Mouse (Mus musculus) cerebellum, adult (tissue): ENCODE data around the gene Fpgs.
A peak's percentile ranks its signal among the peaks of the same experiment; 100 is the strongest.

Experiments
- ATAC-seq: cut with Nextera tagmentation; 2 replicates; pipeline ENCODE4 v1.9.2; 2017; ENCODE audit warnings: mild to moderate bottlenecking, moderate library complexity, mixed read lengths; ENCODE audit not compliant: insufficient number of reproducible peaks, low FRiP score, low TSS enrichment

Gene Fpgs

DNA sequence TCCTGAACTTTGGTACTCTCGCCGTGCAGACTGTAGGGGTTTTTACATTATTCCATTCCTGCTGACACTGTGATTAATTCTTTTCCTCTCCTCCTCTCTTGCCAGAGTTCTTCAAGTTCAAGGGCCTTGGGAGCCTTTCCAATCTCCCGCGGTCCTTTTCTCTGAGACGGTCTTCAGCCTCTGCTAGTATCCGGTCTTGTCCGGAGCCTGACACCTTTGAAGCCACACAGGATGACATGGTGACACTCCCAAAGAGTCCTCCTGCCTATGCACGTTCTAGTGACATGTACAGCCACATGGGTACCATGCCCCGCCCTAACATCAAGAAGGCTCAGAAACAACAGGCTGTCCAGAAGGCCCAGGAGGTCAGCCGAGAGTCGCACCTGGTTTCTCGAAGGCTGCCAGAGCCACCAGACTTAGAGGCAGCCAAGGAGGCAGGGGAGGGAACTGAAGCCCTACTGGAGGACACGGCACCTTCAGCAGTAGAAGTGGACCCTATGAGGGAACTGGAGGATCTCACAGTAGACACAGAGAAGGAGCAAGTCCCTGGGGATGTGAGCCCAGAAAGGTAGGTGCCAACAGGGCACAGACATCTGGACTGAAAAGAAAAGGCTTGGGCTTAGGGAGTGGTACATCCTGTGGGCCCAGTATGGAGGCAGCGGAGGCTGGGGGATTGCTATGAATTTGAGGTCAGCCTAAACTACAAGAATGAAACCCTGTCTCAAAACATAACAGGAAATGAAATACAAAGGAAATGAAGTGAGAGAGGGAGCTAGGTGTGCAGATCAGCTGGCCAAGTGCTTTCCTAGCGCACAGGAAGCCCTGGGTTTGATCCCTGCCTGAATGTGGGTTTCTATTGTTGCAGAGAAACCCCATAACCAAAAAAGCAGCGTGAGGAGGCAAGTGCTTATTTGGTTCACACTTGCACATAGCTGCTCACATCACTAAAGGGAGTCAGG, 21.2 kb upstream of the Fpgs start:
- no peak for ATAC-seq

DNA sequence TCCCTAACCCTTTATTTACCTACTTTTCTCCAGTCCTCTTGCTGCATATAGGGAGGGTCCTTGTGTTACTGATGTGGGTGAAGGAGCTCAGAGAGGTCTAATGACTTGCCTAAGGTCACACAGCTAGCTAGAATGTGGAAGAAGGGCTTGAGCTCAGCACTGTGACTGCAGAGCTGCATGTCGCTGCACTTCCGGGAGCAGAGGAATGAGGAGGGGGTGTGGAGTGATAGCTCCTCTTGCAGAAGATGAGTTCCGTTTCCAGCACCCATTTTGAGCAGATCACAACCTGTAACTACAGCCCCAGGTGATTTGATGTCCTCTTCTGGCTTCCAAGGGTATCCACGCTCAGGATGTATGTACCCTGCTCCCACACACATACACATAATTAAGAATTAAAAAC, 20.2 kb upstream of the Fpgs start:
- ATAC-seq = no peak

DNA sequence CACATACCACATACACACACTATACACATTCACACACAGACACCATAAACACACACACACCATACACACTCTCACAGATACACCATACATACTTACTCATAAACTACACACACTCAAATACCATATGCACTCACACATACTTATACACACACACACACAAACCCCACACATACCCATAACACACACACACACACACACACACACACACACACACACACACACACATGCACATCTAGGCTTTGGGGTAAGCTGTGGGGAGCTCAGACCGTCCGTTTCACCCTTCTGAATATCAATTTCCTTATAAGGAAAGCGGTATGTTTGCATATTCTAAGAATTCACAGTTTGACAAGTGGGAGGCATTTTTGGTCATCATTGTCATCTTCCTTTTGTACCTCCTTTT, 18.6 kb upstream of the Fpgs start:
- ATAC-seq = no peak

DNA sequence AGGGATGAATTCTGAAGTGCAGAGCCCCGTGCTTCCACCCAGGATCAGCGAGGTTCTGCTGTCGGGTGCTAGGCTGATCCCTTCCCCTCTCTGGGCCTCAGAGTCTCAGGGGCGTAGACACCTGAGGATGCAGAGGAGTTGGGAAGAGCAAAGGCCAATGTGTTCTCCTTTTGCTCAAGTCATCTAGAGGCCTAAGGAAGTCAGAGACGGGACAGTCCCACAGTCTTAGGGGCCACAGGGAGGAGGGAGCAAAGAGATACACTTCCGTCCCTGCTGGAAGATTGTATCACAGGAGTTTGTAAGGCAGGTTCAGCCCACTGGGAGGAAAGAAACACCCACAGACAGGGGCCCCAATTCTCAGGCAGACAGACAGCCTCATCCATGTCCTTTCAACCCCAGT, 18.1 kb upstream of the Fpgs start:
- ATAC-seq = no peak

DNA sequence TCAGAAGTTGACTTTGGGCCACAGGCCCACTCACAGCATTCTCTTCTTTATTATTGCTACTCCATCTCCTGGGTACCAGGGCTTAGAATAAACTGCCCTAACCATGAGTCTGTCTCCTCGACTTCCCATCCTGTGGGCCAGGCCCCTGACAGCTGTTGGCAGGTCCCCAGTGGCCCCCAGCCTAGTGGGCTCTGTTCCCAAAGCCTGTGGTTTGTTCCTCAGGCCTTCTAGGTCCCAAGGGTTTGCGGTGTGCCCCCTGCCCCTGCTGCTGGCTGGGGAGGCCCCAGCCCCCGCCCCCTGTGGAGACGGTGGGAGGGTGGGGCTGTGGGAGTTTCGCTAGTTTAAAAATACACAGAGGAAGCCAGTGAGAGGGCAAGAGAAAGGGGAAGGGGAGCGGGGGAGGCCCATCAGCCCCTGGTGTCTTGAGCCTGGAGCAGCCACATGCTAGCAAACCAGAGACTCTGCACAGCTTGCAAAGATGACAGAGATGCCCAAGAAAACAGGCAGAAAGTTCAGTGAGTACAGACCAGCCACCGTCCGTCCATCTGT, 16.8 kb upstream of the Fpgs start, which contains the start of gene Sh2d3c:
Gene Sh2d3c, plus strand, starts transcription at position 375 of the 549 bp plus-strand sequence.
- ATAC-seq = no peak

DNA sequence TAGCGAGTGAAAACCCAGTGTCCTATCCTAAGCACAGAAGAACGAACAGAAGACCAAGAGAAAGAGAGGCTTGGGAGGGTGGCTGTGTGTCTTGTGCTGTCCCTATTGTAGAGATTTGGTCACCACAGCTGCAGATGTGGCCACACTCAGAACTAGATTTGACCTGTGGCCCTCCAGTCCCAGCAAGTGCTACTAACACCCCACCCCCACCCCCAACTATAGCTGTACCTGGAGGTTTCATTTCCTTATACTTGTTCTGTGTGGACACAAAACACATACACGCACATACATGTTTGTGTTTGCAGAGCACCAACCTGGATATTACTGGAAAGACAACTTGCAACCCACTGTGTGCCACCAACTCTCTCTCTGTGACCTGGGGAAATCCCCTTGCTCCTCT, 16.1 kb upstream of the Fpgs start:
- no peak for ATAC-seq

DNA sequence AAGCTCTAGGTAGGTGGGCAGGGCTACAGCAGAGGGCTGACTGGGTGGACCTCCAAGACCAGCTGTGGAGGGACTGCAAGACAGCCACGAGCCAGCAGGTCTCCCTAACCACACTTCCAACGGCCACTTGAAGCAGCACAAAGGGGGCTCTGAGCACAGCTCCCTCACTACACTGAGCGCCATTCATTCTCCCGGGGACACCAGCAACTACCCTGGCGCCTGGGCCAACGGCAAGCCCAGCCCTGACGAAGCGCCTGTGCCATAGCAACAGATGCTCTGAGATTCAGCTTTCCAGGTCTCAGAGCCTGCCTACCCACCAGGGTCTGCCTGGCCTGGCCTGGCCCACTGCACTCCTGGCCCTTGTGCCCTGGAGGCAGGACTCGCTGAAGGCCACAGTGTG, 14.8 kb upstream of the Fpgs start:
- ATAC-seq = no peak

DNA sequence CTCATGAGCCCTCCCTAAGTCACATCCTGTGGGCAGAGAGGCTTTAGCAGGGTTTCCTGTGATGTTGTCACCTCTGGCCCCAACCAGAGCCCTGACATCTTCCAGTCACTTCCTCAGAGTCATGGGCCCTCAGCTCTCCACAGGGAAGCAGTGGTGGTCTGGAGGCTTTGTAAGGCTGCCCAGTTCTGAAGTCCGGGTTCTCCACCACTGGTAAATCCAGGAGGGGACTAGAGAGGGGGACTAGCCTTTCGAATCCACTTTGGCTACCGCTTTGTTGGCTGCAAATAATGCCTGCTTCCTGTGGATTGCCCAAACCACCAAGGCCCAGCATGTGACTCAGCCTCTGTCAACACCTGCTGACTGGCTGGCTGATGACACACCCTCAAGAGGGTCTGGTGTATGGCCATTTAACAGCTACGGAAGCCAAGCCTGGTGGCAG, 11.1 kb upstream of the Fpgs start:
- no peak for ATAC-seq

DNA sequence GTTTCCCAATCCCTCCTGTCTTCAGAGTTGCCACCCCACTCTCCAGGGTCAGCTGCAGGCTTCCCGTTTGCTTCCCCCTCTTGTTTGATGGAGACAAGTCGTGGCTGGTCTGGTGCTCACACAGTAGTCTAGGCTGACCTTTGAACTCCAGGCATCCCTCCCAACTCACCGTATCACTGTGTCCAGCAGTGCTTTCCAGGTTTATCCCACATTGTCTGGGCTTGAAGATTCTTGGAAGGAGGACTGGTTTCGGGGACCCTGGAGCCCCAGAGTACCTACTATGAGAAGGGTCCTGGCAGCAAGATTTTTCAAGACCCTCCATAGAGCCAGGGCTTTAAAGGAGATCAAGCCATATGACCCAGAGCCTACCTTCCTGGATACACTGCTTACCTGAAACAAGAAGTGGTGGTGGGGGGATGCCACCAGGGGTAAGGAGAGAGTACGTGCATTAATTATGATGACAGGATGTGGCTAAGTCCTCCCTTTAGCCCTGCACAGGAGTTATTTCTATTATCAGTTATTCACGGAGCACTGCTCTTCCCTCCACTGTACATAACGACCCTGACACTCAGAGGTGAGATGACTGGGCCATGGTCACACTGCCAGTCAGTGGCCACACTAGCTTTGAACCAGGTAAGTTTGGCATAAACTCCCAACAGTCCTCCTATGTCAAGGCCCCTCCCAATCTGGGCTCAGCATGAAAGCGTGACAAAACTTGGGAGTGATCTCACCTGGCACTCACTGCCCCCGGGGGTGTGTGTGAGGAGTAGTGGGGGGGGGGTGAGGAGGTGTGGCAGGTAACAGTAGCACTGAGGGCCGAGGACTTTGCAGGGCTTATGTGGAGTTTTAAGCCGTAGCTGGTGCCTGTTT, 10.4 kb upstream of the Fpgs start:
- no peak for ATAC-seq

DNA sequence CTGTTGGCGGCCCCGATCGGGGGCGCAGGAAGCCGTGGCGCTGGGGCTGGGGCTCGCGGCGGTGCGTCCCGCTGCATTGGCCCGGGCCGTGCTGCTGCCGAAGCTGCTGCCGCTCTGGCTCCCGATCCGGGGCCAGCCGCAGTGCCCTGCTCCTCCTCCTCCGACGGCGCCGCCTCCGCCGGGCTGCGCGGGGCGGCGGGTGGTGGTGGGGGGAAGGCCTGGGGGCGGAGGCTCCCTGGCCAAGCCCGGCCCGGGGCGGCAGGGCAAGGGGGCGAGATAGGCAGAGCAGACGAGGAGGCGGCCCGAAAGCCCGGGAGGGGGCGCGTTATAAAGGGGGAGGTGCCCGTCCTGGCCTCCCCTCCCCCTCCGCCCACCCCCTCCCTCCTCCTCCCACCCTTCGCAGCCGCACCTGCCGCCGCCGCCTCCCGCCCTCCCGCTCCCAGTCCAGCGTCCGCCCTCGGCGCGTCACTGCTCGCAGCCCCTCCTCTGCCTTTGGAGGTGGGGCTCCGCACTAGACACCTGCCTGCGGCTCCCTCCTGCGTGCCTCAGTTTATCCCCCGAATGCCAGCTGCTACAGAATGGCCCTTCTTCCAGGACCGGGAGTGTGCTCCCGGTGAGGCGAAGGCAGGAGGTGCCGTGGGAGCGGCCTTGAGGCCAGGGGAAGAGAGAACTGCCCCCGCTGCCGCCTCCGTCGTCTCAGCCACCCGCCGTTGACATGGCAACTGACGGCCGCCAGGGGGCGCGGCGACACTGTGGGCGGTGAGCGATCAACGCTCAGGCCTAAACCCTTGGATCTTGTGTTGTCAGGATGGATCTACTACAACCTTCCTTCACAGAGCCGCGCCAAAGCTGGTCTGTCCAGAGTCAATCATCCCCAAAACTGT, 9.2 kb upstream of the Fpgs start, which contains the start of gene Cdk9:
Gene Cdk9, minus strand, starts transcription at position 143 of the 884 bp plus-strand sequence.
- peak; percentile 72 for ATAC-seq

DNA sequence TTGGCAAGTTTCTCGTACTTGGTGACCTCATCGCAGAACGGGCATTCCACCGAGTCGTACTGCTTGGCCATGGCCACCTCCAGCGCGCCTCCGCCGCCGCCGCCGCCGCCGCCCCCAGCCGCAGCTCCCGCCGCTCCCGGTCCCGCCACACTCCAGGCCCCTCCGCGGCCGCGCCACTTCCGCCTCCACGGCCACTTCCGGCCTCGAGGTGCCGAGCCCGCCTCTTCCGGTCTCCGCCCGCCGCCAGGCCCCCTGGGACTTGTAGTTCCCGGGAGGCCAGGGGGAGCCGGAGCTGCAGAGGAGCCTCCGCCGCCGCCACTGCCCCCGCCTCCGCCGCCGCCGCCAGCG, 8.6 kb upstream of the Fpgs start:
- peak; percentile 79 for ATAC-seq

DNA sequence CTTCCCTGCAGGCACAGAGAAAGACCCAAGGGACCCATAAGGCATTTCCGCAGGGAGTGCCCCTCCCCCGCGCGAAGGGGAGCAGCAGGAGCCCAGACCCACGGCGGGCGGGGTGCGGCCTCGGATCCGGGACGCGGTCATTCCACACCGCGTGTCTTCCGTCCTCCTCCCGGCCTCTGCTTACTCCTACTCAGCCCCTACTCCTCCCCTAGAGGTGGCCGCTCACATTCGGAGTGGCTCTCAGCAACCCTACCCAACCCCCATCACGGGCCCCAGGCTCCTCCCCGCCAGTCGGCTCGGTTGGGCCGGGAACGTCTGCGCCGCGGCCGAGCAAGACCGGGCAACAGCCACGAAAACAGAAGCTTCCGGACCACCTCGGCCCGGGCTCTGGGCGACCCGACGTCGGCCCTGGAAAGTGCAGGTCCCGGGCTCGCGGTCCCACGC, 8.2 kb upstream of the Fpgs start:
- ATAC-seq = 0 out of 2 replicates have a peak, but pooled peaks have one; percentile 11

DNA sequence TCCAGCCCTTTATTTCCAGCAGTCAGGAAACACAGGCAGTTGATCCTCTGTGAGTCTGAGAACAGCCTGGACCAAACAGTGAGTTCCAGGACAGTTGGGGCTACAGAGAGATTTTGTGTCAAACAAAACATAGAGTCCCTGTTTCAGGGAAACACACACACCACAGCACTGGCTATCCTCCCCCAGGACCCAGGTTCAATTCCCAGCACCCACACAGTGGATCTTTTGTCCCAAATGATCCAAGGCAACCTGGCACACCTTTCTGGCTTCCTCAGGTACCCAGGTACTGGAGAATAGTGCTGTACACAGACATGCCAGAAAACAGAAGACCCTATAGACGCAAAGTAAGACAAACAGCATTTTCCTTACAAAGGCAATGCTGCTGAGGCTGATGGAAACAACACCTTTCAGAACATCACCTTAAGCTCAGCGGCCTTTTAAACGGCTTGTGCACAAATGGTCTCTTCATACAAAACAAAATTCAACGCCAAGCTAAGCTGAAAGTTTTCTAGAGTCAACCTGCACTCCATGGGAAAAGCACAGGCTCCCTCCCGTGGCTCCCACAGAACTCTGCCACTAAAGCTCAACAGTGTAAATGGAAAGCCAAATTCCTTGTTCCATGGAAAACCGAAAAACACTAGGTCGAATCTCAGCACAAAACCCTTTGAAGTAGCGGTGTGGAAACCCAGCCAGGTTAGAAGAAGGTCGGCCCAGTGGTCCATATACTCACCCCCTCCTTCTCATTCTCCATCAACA, 7.5 kb upstream of the Fpgs start:
- no peak for ATAC-seq

DNA sequence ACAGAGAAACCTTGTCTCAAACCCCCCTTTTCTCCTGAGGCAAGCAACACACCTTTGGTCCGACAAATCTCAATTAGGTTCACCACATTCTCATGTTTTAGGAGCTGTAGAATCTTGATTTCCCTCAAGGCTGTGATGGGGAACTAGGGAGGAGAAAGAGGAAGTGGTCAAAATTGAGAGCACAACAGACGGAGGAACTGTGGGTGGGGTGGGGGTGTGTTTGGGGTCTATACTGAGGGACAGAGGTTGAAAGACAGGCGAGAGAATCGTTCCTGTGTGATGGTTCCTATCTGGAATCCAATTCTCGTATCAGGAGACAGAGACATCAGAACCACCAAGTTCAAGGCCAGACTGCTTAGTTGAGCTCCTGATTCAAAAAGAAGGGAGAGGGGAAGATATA, 6.5 kb upstream of the Fpgs start:
- no peak for ATAC-seq

DNA sequence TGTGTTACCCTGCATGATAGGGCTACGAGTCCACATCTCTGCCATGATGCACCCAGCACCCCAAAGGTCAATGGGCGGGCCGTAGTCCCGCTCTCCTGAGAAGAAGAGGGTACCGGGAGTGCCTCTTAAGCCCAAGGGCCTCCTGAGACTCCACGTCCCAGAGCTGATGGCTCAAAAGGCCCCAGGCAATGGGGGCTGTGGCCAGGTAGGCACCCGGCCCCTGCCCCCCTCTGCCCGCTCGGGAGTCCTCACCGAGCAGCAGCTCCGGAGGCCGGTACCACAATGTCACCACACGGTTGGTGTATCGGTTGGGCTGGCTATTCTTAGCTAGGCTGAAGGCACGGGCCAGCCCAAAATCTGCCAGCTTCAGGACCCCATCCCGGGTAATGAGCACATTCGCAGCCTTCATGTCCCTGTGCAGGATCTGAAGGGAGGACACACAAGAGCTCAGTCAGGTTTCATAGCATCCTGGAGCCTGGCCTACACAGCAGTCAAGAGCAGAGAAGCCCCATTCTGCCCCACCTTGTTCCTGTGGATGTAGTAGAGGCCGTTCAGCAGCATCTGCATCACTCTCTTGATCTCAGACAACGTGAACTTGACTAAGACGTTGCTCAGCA, 5.7 kb upstream of the Fpgs start:
- no peak for ATAC-seq

DNA sequence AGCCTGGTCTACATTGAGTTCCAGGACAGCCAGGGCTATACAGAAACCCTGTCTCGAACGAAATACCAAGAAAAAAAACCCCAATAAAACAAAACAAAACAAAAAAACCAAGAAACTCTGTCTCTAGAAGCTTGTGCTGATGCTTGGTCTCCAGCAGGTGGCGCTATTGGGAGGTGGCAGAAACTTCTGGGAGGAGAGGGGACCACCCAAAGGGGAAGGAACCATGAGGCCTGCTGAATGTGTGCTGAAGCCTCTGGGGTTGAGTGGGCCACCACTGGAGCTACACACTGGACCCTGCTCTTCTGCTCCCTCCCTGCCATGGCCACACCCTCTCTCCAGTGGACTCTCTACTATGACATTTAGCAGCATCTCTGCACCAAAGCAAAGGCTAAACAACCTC, 4.7 kb upstream of the Fpgs start:
- ATAC-seq = no peak

DNA sequence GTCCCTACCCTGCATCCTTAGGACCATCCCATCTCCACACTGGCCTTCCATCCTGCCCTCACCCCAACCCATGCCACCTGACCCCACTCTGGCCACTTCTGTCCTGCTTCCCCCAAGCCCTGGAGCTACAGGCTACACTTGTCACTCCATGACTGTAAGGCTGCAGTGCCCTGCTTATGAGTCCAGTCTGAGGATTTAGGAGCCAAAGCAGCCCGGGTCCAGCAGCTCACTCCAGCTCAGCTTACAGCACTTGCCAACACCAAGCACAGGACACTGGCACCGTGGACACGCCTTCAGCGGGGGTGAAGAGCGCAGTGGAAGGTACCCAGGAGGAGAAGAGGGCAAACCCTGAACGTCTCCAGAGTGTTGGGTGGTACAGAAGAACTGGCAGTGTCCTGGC, 3.0 kb upstream of the Fpgs start:
- no peak for ATAC-seq

DNA sequence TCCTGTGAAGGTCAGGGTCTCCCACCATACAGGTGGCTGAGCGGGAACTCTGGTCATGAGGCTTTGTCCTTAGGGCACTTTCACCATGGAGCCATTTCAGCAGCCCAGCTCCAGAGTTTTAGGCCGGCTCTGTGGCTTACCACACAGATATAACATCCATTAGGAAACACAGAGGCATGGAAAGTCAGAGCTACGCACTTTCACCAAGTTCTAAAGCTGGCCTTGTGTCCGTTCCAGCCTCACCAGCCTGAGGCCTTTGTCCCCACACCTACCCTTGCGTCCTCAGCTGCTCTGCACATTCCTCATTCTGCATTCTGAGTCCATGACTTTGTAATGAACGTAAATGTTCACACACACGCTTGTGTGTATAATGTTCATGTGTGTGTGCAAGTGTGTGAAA, 1.1 kb upstream of the Fpgs start:
- ATAC-seq = no peak

DNA sequence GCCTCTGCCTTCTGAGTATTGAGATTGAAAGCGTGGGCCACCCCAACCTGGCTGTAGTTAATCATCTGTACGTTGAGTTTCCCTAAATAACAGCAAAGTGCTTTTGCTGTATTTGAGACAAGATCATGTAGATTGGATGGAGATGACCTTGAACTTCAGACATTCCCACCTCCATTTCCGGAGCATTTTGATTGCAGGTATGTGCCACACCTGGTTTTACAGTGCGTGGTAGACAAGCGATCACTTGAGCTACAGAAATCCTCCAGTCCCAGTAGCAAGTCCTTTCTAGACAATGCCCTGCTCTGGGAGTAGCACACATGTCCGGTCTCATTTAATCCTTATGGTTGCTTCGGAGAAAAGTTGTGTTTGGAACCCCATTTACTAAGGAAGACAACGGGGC, 899 bp downstream of the Fpgs start:
- no peak for ATAC-seq
